Mouse (Mus musculus) midbrain, postnatal 0 days (tissue): ENCODE results near the gene Rpgrip1l. TPM values are rescaled to one million over a fixed set of nuclear protein-coding genes. Genes with fewer than 3 reads are reported as not detected.

Experiments used
- ATAC-seq: fragments of 200-750 bp; cut with Nextera tagmentation; 2 replicates; pipeline ENCODE4 v1.8.0; 2017; ENCODE audit warnings: moderate number of reproducible peaks, mild to moderate bottlenecking, moderate TSS enrichment, moderate library complexity; ENCODE audit not compliant: low FRiP score
- DNase-seq: peaks from one replicate; pipeline ENCODE4 v3.0.0-alpha.2; 2015; ENCODE audit warnings: low spot score
- H3K27ac ChIP-seq: fragments of 300-500 bp; sonication (generic); 2 replicates; pipeline ENCODE4 v1.5.1; 2014; ENCODE audit warnings: low read depth, mild to moderate bottlenecking, low read length, mixed read lengths
- H3K27me3 ChIP-seq: fragments of 300-500 bp; sonication (generic); 2 replicates; pipeline ENCODE4 v1.6.1; 2014; ENCODE audit warnings: low read length, control low read depth, mixed read lengths; ENCODE audit not compliant: insufficient read depth
- H3K36me3 ChIP-seq: fragments of 300-500 bp; sonication (generic); 2 replicates; pipeline ENCODE4 v1.6.1; 2014; ENCODE audit warnings: low read length, control low read depth, mixed read lengths; ENCODE audit not compliant: insufficient read depth
- H3K4me1 ChIP-seq: fragments of 300-500 bp; sonication (generic); 2 replicates; pipeline ENCODE4 v1.6.1; 2014; ENCODE audit warnings: mild to moderate bottlenecking, control low read depth, antibody characterized with exemption, low read length, mixed read lengths; ENCODE audit not compliant: insufficient read depth
- H3K4me2 ChIP-seq: fragments of 300-500 bp; sonication (generic); 2 replicates; pipeline ENCODE4 v1.6.1; 2014; ENCODE audit warnings: low read depth, mild to moderate bottlenecking, low read length, mixed read lengths; ENCODE audit not compliant: poor library complexity, severe bottlenecking
- H3K4me3 ChIP-seq: fragments of 300-500 bp; sonication (generic); 2 replicates; pipeline ENCODE4 v1.5.1; 2014; ENCODE audit warnings: low read depth, mild to moderate bottlenecking, low read length, moderate library complexity
- H3K9ac ChIP-seq: fragments of 300-500 bp; sonication (generic); replicated peaks from 2 replicates; pipeline ENCODE4 v1.6.1; 2014; ENCODE audit warnings: mild to moderate bottlenecking, low read length, moderate library complexity, mixed read lengths; ENCODE audit not compliant: poor library complexity, severe bottlenecking
- H3K9me3 ChIP-seq: fragments of 300-500 bp; sonication (generic); 2 replicates; pipeline ENCODE4 v1.6.1; 2016; ENCODE audit warnings: low read length, control low read depth
- CTCF ChIP-seq: IDR thresholded peaks from 2 replicates; pipeline ENCODE4 v1.5.1; 2016; ENCODE audit warnings: antibody characterized with exemption, mild to moderate bottlenecking
- WGBS: fragments of 180-500 bp; shearing (Covaris S2); extraction: QIAGEN DNeasy Blood & Tissue Kit; methylation state at CpG from one replicate; pipeline ENCODE4 v1.1.7; 2014; 5-methylcytosine and 5-hydroxymethylcytosine counted together
- polyA plus RNA-seq: library from polyadenylated mRNA; unstranded; fragments of >200 nt; fragmentation: Nextera tagmentation; extraction: Ambion mirVana; gene quantifications from 2 replicates; pipeline ENCODE4 v1.2.1, GENCODE M21; 2015
- total RNA-seq: library from RNA; depleted of rRNA; stranded (reverse); fragments of >200 nt; gene quantifications from 2 replicates; pipeline ENCODE4 v1.2.3, GENCODE M21; 2014

Rpgrip1l gene
- total and polyA plus RNA-seq, 2 experiments from 2014 or later, result 8.4 to 11.5 TPM

DNA sequence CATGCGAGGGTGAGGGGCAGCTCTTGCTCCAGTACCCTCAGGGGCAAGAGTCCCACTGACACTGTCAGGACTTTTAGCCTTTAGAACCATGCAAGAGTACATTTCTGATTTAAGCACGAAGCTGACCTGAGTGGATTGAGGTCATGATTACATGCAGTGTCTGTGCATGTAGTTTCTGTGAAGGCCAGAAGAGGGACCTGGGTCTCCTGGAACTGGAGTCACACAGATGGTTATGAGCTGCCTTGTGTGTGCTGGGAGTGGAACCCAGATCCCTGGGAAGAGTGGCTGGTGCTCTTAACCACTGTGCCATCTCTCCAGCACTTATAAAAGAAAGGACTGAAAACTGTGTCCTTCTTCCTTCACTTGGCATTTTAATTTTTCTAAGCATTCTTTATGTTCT lies 111.9 kb downstream of the Rpgrip1l start:
- DNase-seq, result no peak
- no peaks in the 10 kb centered on the region for H3K4me1 ChIP-seq
- H3K9me3 ChIP-seq, result no peaks in the 10 kb centered on the region
- H3K36me3 ChIP-seq, result no peaks in the 10 kb centered on the region
- WGBS, result 85% methylated on average over 2 of the region's 2 CpGs
- no peaks in the 10 kb centered on the region for H3K27me3 ChIP-seq
- H3K4me2 ChIP-seq, result no peak overlapping the region
- no peak overlapping the region for H3K27ac ChIP-seq
- H3K9ac ChIP-seq, result no peak overlapping the region
- ATAC-seq, result no peak
- no peak for TF ChIP-seq CTCF
- no peak overlapping the region for H3K4me3 ChIP-seq

DNA sequence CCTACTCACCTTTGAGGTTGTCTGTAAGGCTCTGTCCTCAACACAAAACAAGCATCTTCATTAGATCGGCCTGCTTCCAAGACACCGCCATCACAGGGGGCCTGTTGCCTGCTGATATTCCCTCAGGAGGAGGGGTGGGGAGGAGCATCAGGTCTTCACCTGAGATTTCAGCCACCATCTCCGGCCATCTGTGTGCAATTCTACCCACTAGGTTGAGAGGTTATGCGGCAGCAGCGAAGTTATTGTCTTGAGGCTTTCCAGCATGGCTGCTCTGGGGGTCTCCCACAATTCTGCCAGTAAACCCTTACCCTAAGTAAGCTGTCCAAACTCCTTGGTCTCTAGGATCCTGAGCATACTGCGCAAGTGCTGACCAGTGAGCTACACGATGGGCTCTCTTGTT lies 113.2 kb downstream of the Rpgrip1l start, which contains the start of gene Aktip:
Gene Aktip, minus strand, starts transcription at position 101 of the 400 bp plus-strand sequence.
- Histone ChIP-seq H3K4me3 (no peak within 1 kb of the TSS), H3K36me3 (no peaks in the 10 kb centered on the region), H3K9me3 (no peaks in the 10 kb centered on the region), H3K27me3 (peaks cover 4% of the 10 kb centered on the region; the same call in 1 of the 2 replicates), H3K4me2 (no peak within 1 kb of the TSS), H3K4me1 (no peaks in the 10 kb centered on the region), H3K27ac (no peak within 1 kb of the TSS), H3K9ac (no peak within 1 kb of the TSS)
- DNase-seq, result no peak
- 93% methylated on average over 7 of the region's 7 CpGs for WGBS
- no peak for ATAC-seq
- TF ChIP-seq CTCF, result no peak

- Histone ChIP-seq H3K9ac (no peak overlapping the region), H3K9me3 (no peaks in the 10 kb centered on the region), H3K4me1 (no peaks in the 10 kb centered on the region), H3K27ac (no peak overlapping the region), H3K4me3 (no peak overlapping the region), H3K36me3 (no peaks in the 10 kb centered on the region), H3K27me3 (peaks cover 4% of the 10 kb centered on the region; the same call in 1 of the 2 replicates), H3K4me2 (no peak overlapping the region)
- WGBS, result 65% methylated on average over 3 of the region's 3 CpGs
- ATAC-seq (no peak), DNase-seq (no peak)
- no peak for TF ChIP-seq CTCF
These were observed 115.0 kb downstream of the Rpgrip1l start for GRCm38 (mm10) chr8:91198036-91198435.

DNA sequence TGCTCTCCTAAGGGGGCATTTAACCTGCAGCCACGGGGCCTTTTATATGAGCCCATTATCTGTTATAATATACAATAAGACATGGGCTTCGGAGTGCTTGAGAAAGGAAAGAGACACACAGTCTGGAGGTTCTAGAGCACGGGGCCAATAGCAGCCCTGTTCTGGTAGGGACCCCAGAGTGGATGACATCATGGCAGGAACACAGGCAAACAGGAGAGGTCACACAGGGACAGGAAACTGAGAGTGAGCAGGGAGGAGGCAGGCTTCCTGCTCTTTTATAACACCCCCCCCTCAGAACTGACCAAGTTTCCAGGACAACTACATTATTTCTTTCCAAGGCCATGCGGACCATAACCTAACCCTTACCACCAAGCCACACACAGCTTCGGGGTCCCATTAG lies 115.8 kb downstream of the Rpgrip1l start:
- Histone ChIP-seq H3K9me3 (no peaks in the 10 kb centered on the region), H3K36me3 (no peaks in the 10 kb centered on the region), H3K4me1 (no peaks in the 10 kb centered on the region), H3K9ac (no peak overlapping the region), H3K27me3 (peaks cover 4% of the 10 kb centered on the region; the same call in 1 of the 2 replicates), H3K4me2 (no peak overlapping the region), H3K4me3 (no peak overlapping the region), H3K27ac (no peak overlapping the region)
- no peak for ATAC-seq
- TF ChIP-seq CTCF, result no peak
- 92% methylated on average over 5 of the region's 5 CpGs for WGBS
- no peak for DNase-seq

DNA sequence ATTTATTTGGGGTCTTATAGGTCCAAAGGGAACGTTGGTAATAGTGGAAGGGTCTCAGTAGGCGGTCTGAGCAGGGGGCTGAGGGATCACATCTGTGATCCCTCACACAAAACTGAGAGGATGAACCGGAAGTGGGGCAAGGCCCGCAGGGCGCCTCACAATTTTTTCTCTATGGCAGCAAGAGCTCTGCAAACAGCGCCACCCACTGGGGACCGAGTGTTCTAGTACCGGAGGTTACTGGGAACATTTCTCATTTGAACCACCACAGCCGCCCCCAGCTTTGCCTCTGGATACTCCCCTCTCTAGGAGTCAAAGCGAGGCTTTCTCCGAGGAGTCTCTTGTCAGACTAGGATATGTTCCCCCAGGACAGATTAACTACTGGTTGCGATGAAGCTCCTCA lies 116.4 kb downstream of the Rpgrip1l start:
- H3K4me2 ChIP-seq, result no peak overlapping the region
- no peaks in the 10 kb centered on the region for H3K36me3 ChIP-seq
- no peak overlapping the region for H3K9ac ChIP-seq
- H3K4me3 ChIP-seq, result no peak overlapping the region
- H3K4me1 ChIP-seq, result no peaks in the 10 kb centered on the region
- DNase-seq, result no peak
- no peak for ATAC-seq
- H3K27me3 ChIP-seq, result peaks cover 4% of the 10 kb centered on the region; the same call in 1 of the 2 replicates
- 79% methylated on average over 12 of the region's 12 CpGs for WGBS
- no peaks in the 10 kb centered on the region for H3K9me3 ChIP-seq
- TF ChIP-seq CTCF, result 0 out of 2 replicates have a peak, but pooled peaks have one; percentile 7
- H3K27ac ChIP-seq, result no peak overlapping the region

- no peaks in the 10 kb centered on the region for H3K36me3 ChIP-seq
- WGBS, result 75% methylated on average over 2 of the region's 2 CpGs
- H3K4me2 ChIP-seq, result no peak overlapping the region
- H3K27me3 ChIP-seq, result peaks cover 5% of the 10 kb centered on the region; the same call in 1 of the 2 replicates
- no peak for TF ChIP-seq CTCF
- H3K4me1 ChIP-seq, result no peaks in the 10 kb centered on the region
- ATAC-seq (no peak), DNase-seq (no peak)
- no peak overlapping the region for H3K9ac ChIP-seq
- H3K4me3 ChIP-seq, result no peak overlapping the region
- H3K27ac ChIP-seq, result no peak overlapping the region
- no peaks in the 10 kb centered on the region for H3K9me3 ChIP-seq
These were observed 119.0 kb downstream of the Rpgrip1l start for GRCm38 (mm10) chr8:91194081-91194480.
